Mouse (Mus musculus) testis, postnatal 14 days (tissue): ENCODE measurements around the gene Vstm2a.

Experiments
- DNase-seq: peaks from one replicate; pipeline ENCODE4 v3.0.0; 2021; ENCODE audit warnings: low spot score

Vstm2a gene

DNA sequence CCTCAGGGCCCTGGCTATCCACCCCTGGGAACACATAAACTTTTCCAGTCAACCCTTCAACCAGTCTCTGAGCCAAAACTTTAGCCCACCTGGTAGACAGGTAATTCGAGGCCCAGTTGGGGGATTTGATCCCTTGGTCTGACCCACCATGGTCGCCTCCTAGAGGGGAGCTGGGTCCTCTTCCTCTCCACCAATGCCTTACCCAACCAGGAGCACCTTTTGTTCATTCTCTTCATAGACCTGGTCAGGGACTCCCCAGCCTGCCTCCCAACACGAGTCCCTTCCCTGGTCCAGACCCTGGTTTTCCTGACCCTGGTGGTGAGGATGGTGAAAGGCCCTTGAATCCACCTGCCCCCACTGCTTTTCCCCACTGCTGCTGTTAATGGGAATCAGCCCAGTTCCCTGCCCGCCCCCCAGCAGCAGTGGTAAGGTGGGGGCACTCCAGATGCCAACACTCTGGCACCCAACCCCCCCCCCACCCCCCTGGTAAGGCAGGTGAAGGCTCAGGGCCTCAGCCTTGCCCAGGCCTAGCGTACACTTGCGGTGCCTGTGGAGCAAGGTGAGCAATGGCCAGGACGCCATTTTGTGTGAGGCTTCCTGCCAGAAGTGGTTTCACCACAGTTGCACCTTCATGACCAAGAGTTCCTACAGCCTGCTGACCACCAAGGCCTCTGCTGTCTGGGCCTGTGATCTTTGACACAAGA, 182.2 kb downstream of the Vstm2a start:
- DNase-seq: no peak
